Mouse (Mus musculus) retina, postnatal 7 days (tissue): ENCODE results near the gene Slc43a3.

Source experiments
- DNase-seq: peaks from one replicate; pipeline ENCODE4 v3.0.0-alpha.2; 2012; ENCODE audit warnings: low read depth, low spot score

The Slc43a3 gene

DNA sequence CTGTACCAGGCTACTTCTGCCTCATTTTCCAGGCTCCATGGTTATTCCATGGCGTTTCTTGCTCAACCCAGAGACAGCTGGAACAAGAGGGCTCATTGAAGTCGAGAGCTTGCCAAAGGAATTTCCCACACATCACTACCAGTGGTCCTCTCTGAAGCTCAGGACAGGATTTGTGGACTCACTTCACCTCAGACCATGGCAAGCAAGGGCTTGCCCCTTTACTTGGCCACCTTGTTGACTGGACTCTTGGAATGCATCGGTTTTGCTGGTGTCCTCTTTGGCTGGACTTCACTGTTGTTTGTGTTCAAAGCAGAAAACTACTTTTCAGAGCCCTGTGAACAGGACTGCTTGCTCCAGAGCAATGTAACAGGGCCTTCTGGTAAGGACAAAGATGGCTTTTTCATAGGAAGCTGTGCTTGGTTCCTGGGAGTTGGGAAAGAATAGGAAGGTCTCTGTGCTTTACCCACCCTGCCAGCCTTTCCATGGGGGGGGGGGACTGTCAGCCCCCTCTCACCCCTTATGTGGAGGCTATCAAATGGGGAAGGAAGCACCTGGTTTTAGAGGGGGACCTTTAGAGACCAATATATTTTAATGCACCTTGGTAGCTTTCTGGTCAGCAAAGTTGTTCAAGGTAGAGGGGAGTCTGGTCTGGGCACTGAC lies 1.2 kb downstream of the Slc43a3 start:
- DNase-seq, result no peak

DNA sequence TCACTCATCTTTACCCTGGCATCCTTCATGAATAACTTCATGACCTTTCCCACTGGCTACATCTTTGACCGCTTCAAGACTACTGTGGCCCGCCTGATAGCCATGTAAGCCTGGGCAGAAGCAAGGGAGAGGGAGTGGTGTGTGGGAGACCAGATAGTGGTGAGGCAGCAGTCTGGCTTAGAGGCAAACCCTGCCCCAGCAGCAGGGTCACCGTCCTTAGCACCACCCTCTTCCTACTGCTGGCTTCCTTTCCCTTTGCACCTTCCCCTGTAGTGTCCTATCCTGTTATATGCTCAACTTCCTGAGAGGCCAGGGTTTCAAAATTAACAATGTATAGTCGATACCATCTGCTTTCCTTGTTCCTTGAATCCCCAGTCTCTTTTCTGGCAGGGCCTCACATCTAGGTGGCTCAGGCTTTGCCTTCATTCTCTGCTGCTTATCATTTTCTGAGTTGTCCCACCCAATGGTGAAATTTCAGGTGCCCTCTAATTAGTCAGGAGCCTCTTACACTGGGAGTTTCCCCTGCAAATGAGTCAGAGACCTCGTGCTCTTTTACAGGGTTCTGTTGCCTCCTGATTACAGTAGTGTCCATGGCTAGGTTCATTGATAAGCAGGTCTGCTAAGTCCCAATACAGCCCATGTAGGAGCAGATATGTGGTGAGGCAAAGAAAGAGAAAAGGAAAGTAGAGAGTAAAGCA lies 2.0 kb downstream of the Slc43a3 start:
- no peak for DNase-seq

DNA sequence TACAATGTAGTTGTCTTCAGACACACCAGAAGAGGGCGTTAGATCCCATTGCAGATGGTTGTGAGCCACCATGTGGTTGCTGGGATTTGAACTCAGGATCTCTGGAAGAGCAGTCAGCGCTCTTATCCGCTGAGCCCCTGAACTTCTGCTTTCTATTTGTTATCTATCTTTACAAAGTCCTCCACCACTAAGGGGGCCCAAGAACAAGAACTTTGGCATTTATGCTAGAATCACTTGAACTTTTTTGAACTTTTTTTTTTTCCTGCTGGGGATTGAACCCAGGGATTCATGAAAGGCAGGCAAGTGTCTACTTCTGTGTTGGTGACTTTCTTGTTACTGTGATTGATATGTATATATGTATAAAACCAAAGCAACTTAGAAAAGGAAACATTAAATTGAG lies 2.9 kb downstream of the Slc43a3 start:
- DNase-seq, result no peak

DNA sequence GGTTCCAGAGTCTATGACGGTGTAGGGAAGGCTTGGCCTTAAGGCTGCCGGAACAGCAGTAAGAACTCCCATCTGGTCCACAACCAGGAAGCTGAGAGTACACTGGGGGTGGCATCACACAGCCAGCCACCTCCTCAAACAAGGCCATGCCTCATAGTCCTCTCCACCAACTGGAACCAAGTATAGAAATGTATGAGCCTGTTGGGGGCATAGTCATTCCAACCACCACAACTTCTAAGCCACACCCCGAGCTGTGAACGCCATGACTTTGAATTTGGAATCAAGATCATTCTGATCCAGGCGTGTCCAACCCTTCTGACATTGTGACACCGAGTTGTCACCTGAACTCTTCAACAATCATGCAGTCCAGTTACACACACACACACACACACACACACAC lies 3.3 kb downstream of the Slc43a3 start:
- no peak for DNase-seq

DNA sequence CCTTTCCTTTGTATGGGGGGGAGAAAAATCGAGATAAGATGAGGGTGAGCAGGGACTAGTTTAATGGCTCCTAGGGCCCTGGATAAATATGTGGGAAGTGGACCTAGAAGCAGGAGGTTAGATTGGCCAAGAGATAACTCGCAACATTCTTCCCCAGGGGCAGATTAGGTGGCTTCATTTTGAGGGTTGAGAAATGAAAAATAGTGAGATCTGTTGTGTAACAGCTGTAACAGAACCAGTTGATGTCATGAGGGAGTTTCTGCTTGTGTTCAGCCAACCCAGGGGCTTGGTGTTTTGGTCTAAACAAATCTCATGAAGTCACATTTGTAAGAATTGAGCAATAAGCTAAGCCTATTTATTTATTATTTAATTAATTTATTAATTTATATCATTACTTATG lies 5.0 kb downstream of the Slc43a3 start:
- no peak for DNase-seq

DNA sequence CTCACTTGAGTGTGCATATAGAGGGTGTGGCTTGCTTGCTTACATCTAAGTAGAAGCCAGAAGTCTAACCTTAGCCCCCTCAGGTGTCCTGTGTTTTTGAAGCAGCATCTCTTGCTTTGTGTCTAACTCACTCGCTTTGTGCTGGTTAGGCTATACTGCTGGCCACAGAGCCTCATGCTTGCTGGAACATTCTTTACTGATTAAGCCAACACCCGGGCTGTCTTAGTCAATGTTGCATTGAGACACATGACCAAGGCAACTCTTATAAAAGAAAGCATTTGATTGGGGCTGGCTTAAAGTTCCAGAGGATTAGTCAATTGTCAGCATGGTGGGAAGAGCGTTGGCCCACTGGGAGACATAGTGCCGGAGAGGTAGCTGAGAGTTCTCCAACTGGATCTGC lies 5.4 kb downstream of the Slc43a3 start:
- DNase-seq, result no peak

DNA sequence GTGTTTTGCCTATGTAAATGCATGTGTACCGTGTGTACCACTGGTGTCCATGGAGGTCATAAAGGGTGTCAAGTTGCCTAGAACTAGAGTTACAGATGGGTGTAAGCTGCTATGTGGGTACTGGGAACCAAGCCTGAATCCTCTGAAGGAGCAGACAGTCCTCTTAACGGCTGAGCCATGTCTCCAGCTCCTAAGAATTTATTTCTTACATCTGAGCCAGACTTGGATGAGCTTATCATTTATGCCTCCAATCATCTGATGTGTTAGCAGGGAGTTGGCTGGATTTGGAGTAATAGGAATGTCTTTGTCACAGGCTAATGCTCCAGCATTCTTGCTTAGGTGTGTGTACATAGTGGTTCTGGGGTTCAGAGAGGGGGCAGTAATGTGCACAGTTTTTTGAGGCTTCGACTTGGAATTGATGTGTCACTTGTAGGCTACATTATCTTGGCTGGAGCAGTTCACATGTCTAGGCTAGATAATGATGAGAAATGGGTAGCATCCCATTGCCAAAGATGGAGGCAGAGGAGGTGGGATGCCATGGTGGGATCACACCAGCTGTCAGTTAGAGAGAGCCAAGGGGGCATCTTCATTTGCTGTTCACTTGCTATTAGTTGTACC lies 10.9 kb downstream of the Slc43a3 start:
- no peak for DNase-seq

DNA sequence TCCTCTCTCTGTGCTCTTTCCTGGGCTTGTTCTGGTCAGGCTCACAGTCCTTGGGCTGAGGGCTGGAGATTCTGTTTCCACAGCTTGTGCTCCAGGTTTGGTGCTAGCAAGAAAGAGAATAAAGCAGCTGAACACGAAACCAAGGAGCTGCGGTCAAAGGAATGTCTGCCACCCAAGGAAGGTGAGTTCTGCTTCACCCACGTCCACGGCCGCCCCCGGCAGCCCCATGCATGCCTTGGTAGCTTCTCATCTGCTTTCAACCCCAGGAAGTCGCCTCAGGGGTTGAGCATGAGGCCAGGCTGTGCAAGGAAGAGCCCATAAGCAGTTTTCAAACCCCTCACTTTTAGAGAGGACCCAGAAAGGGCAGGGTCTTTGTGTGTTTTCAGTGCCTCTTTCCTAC lies 11.9 kb downstream of the Slc43a3 start:
- DNase-seq, result no peak

DNA sequence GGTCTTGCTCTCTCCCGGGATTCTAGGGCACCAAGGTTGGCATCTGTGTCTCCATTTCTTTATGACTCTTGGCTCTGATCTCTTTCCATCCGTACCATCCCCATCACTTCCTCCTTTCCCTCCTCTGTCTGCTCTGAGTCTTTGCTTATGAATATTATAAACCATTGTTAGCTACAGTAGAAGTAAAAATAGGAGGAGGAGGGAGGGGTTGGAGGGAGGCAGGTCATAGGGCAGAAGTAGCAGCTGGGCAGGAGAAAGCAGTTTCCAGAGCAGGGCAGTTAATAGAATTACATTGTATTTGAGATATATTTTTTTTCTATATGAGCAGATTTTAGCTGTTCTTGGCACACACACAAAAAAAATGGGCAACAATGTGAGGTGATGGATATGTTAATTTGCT lies 12.3 kb downstream of the Slc43a3 start:
- no peak for DNase-seq

DNA sequence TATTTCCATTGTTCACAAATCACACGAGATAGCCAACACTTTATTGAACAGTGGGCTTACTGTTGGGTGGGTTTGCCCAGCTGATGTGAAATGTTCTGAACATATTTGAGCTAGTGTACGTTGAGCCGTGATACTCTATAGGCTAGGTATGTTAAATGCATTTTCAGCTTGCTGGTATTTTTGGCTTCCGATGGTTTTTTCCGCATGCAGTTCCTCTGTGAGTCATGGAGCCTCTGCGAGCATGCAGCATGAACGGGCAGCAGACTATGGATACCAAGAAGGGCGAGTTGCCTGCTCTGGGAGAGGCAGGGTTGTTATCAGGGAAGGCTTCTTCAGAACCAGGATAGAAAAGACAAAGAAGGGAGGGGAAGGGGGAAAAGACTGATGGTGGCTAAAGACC lies 14.6 kb downstream of the Slc43a3 start:
- DNase-seq, result no peak

DNA sequence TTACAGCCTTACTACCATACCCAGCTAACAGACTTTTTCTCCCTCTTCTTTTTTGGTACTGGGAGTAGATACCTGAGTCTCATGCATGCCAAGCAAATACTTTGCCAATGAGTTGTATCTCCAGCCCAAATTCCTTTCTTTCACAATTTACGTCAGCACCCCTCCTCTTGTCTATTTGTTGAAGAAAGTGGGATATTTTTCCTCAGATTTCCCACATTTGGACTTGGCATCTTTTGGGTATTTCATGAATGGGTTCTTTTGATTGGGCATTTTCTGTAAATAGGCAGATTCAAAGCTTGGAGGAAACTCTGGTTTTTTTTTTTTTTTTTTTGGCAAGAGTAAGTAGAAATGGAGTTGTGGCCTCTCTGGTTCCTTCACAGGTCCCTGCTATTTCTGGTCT lies 15.9 kb downstream of the Slc43a3 start:
- no peak for DNase-seq

DNA sequence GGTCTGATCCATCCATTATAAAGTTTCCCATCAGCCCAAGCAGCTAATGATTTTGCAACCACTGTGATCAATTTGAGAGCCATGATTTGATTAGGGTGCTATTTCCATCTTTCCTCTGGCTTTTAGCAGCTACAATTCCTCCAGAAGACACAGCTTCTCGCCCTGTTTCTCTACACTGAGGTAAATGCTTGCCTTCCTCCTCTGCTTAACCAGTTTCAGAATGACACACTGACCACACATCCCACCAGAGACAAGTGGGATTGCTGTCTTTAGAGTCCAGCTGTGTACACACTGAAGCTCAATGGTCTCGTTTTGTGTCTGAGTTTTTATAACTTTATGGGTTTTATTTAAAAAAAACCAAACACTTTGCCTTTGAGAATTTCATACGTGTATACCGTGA lies 16.3 kb downstream of the Slc43a3 start:
- DNase-seq, result no peak

DNA sequence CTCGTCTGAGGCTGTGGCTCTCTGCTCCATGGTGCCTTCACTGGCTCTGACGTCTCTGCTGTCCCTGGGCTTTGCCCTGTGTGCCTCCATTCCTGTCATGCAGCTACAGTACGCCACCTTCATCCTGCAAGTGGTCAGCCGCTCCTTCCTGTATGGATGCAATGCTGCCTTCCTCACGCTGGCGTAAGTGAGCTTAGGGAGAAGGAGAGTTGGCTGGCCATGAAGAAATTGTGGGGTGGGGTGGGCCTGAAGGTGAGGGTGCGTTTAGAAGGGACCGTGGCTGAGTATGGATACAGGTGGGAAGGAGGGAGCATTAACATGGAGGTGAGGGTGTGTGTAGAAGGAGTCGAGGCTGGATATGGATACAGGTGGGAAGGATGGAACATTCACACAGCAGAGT lies 19.1 kb downstream of the Slc43a3 start:
- DNase-seq, result no peak

DNA sequence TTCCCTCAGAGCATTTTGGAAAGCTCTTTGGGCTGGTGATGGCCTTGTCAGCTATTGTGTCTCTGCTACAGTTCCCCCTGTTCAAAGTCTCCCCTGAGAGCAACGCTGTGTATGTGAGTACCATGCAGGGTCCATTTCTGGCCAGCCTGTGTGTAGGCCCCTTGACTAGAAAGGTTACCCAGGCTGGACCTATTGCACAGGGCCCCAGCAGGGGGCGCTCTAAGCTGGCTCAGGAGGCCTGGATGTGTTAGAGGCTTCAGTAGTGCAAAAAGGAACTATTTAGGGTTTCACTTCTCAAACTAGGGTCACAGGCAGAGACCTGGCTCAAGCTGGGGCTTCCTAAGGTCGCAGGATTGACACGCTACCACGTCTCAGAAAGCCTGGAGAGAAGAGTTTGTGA lies 19.9 kb downstream of the Slc43a3 start:
- DNase-seq, result no peak

DNA sequence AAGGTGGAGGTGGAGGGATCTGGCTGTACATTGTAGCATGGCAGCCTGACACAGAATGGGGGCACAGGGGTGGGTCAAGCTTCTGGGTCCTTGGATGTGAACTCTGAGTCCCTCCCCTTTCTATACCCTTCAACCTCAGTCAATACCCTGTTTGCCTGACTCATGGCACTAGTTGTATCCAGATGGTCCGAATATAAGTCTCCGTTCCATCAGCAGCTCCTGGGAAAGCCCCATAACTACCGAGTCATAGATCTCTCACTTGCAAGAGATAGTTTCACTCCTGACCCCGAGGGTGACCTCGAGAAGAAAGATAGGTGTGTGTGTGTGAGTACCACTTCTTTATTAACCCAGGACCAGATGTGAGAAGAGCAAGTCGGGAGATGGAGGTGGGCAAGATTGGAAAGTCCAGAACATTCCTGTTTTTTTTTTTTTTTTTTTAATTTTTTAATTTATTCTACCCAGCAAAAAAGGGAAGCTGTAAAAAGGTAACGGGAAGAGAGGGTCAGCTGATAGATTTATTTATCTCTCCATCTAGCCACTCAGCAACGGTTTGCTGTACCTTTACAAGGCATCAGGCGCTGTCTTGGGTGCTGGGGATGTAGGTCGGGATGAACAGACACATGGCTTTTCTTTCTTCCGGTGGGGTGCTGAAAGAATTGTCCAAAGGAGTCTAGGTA lies 22.3 kb downstream of the Slc43a3 start:
- DNase-seq, result no peak

DNA sequence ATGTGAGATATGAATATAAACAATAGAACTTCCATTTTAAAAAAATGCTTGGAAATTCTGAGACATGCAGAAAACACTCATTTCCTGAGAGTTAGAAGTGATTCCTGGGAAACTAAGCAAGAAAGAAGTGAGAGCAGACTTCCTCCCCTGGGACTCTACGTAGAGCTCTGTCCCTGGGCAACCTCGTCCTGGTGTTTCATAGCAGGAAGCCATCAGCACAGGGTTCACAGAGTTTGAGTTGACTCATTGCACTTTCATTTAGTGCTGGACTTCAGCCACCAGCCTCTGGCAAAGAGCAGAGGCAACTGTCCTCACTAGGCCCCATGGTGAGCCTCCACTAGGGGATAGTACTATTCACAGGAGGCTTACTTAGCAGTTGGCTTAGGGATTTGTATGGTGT lies 24.9 kb downstream of the Slc43a3 start:
- DNase-seq, result no peak

DNA sequence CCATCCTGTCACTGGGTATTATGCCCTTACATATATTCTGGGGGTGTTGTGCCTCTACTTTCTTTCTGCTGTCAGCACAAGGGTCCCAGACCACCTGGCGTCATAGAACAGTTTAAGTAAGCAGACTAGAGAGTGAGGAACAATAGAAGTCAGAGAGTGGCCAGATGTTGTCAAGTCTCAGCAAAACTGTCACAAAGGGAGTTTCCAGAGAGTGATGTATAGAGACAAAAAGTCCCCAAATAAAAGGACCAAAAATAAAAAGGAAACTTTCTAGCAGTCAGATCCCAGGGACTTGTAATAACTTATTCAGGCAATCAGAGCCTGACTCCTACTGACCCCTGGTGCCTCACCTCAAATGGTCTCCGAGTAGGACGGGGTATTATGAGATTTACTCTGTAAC lies 25.5 kb downstream of the Slc43a3 start:
- DNase-seq, result no peak

DNA sequence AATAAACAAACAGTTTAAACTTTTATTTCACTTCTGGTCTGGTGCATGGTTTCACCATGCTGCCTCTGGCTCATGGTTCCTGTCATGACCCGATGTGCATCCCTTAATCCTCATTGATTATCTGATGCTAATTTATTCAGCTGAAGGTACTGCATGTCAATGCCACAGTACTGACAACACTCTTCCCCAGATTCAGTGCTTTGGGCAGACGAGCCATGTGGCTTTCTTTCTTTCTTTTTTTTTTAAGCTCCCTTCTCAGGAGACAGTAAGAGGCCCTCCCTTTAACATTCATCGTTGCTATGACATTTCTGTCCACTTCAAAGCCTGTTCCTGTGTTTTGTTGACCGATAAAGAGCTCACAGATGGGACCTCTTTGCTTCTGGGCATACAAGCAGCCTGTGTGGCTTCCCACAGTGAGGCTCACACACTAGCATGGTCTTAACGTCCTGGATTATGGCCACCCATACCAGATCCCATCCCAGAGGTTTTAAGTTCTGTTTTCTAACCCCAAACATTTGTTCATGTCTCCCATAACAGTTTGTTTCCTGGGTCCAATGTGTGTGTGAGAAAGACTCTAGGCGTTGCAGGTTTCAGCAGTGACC lies 26.6 kb downstream of the Slc43a3 start:
- DNase-seq, result no peak

DNA sequence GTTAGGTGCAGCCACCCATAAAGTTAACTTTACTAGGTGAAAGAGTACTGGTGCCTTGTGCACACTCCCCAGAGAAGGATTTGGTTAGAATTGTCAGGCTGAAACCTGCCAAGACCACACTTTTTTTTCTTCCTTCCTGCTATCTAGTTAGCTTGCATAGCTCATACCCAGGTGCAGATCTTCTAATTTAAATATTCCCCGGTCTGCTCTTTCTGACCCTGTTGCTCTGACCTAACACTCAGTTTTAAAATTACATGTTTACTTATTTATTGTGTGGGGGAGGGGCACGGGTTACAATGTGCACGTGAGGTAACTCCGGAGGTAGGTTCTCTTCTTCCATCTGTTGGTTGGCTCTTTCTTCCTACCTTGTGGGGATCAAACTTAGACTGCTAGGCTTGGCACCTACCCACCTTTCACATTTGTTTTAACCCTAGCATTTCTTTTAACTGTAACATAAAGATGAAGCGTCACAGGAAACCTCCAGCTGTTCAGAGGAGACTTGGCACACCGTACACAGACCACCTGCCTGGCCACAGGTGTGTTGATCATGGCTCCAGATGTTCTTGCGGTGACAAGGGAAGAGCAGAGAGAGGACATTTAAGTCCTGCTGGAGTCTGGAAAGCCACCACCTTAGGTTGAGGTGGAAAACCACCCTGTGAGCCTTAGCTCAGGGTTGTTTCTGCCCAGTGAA lies 27.9 kb downstream of the Slc43a3 start:
- DNase-seq, result no peak

DNA sequence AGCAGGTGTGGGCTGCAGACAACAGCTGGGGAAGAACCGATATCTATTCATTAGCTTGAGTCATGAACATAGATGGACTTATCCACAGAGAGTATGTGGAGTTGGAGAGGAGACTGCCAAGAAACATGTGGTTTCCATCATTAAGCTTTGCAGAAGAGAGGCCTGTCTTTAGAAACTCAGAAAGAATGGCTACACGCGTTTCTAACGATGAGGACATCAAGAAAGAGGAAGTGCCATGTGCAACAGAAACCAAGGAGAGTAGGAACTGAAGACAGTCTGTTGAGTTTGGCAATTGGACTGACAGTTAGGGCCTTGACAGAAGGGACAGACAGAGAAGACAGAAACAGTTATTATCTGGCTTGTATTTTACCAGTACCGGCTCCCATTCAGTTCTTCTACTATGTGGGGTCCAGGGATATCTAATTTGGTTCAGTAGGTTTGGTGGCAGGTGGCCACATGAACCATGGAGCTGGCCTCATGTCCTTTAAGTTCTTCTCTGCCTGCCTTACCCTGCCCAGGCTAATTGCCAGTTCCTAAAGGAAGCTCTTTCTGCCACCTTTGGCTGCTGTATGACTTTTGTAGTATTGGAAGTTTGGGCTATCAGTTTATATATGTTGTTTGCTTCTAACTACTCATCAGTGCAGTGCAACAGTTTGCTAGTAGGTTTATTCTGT lies 31.1 kb downstream of the Slc43a3 start:
- no peak for DNase-seq

DNA sequence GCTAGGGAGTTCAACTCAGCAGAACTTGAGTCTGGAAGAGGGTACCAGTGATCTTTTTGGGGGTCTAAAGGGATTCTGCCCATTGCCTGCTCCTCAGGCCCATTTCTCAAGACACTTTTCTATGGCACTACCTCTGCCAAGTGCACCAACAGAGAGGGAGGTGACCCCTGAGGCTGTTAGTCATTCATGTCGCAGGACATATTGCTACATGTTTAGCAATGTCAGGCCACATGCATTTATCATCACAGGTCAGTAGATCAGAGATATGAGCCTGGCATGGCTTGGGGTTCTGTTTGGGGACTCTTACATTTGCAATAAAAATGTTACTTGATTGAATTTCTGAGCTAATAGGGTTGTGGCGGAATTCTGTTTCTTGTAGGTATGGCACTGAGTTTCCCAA lies 39.2 kb downstream of the Slc43a3 start:
- no peak for DNase-seq
